Mouse (Mus musculus): ENCODE data around the gene Tiam1. TPM values are rescaled to one million over a fixed set of nuclear protein-coding genes. Genes with fewer than 3 reads are reported as not detected.

Gene Tiam1
- polyA plus RNA-seq, 1 experiment, result 1.8 TPM

DNA sequence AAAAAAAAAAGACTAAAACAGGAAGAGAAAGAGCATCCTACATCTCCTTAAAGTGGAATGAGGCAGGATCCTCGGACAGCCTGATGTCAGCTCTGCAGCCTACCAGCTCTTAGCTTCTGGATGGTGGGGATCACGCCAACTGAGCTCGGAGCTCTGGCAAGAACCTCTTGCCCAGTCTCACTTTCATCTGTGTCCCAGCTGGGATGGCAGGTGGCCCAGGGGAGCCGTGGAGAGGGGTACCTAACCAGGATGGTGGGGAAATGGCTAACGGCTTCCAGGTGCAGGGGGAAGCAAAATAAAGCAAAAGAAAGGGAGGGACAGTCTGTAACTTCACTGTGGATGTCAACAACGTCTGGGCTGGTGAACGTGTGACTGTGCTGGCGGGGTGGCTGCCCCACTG lies 337.6 kb downstream of the Tiam1 start:
- WGBS, result 79% methylated on average over 8 of the region's 8 CpGs

DNA sequence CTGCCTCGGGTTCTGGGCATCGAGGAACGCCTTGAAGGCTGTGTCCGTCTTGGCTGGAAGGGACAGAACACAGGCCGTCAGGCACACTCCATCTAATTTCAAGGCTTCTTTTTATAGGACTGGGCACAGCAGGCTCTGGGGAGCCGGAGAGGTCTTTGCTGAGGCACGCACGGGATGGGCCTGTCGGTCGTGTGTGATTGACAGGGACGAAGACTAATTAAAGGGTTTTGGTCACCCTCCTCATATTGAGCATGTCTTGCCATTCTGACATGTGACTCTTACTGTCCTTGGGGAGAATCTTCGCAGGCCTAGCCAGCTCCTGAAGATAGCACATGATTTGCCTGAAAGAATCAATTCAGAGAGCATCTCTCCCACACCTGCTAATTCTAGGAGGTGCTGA lies 338.4 kb downstream of the Tiam1 start:
- H3K4me3 ChIP-seq (ENCODE audit: low read depth, low read length), result no peak overlapping the region
- no peaks in the 10 kb centered on the region; the same call in 1 of the 2 replicates for H3K36me3 ChIP-seq (ENCODE audit: control insufficient read depth, insufficient read depth, low read length)
- TF ChIP-seq CTCF (IDR thresholded peaks at IDR 0.05; ENCODE audit: extremely low read depth, insufficient read length, insufficient replicate concordance, low read depth, low read length) (no peak), POLR2A (IDR thresholded peaks at IDR 0.05; ENCODE audit: low read depth, low read length) (no peak)
- H3K27ac ChIP-seq (ENCODE audit: insufficient read depth, low read depth, low read length), result no peak overlapping the region
- H3K27me3 ChIP-seq (ENCODE audit: control insufficient read depth, insufficient read depth, low read length), result no peaks in the 10 kb centered on the region
- 94% methylated on average over 12 of the region's 12 CpGs for WGBS
- H3K4me1 ChIP-seq (ENCODE audit: control insufficient read depth, insufficient read depth, insufficient read length, low read length), result no peaks in the 10 kb centered on the region

More for the DNA sequence above, 337.6 kb downstream of the Tiam1 start:
- H3K4me3 ChIP-seq (ENCODE audit: low read depth, low read length), result no peak overlapping the region
- no peaks in the 10 kb centered on the region for H3K4me1 ChIP-seq (ENCODE audit: control insufficient read depth, insufficient read depth, insufficient read length, low read length)
- no peaks in the 10 kb centered on the region; the same call in 1 of the 2 replicates for H3K36me3 ChIP-seq (ENCODE audit: control insufficient read depth, insufficient read depth, low read length)
- H3K27ac ChIP-seq (ENCODE audit: insufficient read depth, low read depth, low read length), result no peak overlapping the region
- no peak for TF ChIP-seq CTCF (IDR thresholded peaks at IDR 0.05; ENCODE audit: extremely low read depth, insufficient read length, insufficient replicate concordance, low read depth, low read length)
- no peak for TF ChIP-seq POLR2A (IDR thresholded peaks at IDR 0.05; ENCODE audit: low read depth, low read length)
- no peaks in the 10 kb centered on the region for H3K27me3 ChIP-seq (ENCODE audit: control insufficient read depth, insufficient read depth, low read length)

GRCm38 (mm10) chr16:89801493-89801892 lies 342.1 kb downstream of the Tiam1 start:
- Histone ChIP-seq H3K27me3 (ENCODE audit: control insufficient read depth, insufficient read depth, low read length) (no peaks in the 10 kb centered on the region), H3K4me3 (ENCODE audit: low read depth, low read length) (no peak overlapping the region), H3K36me3 (ENCODE audit: control insufficient read depth, insufficient read depth, low read length) (no peaks in the 10 kb centered on the region; the same call in none of the 2 replicates), H3K4me1 (ENCODE audit: control insufficient read depth, insufficient read depth, insufficient read length, low read length) (no peaks in the 10 kb centered on the region), H3K27ac (ENCODE audit: insufficient read depth, low read depth, low read length) (no peak overlapping the region)
- 83% methylated on average over 5 of the region's 5 CpGs for WGBS
- TF ChIP-seq CTCF (IDR thresholded peaks at IDR 0.05; ENCODE audit: extremely low read depth, insufficient read length, insufficient replicate concordance, low read depth, low read length), result no peak

DNA sequence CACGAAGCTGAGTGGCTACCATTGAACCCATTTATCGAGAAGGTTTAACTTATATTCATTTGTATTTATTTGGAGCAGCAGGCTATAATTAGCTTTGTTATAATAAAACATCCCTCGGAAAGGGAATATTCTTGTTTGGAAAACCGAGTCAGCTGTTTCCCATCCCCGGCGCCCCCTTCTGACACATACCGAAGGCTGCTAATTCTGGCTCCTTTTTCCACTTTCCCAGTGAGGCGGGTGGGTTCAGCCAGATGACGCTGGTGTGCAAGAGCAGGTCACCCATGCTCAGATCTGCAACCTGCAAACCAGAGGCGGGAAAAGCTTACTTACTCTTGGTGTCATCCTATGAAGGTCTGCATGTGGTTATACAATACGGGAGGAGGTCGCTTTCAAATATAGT lies 343.8 kb downstream of the Tiam1 start:
- Histone ChIP-seq H3K4me1 (ENCODE audit: control insufficient read depth, insufficient read depth, insufficient read length, low read length) (no peaks in the 10 kb centered on the region), H3K36me3 (ENCODE audit: control insufficient read depth, insufficient read depth, low read length) (no peaks in the 10 kb centered on the region; the same call in none of the 2 replicates), H3K4me3 (ENCODE audit: low read depth, low read length) (no peak overlapping the region), H3K27me3 (ENCODE audit: control insufficient read depth, insufficient read depth, low read length) (no peaks in the 10 kb centered on the region), H3K27ac (ENCODE audit: insufficient read depth, low read depth, low read length) (no peak overlapping the region)
- WGBS, result 85% methylated on average over 12 of the region's 12 CpGs
- TF ChIP-seq CTCF (IDR thresholded peaks at IDR 0.05; ENCODE audit: extremely low read depth, insufficient read length, insufficient replicate concordance, low read depth, low read length) (no peak), POLR2A (IDR thresholded peaks at IDR 0.05; ENCODE audit: low read depth, low read length) (no peak)

DNA sequence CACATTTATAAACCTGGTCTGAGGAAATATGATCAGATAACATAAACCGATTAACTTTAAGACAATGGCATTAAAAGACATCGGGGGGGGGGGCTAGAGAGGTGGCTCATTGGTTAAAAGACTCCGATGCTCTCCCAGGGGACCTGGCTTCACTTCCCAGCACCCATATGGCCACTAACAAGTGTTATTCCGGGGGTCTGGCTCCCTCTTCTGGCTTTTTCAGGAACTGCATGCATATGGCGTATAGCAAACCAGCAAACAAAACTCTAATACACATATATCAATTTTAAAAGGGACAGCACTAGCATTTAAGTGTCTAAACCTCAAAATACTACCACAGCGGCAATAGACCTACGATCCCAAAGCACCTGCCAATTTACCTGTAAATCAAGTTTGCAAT lies 347.0 kb downstream of the Tiam1 start:
- 91% methylated on average over 7 of the region's 7 CpGs for WGBS
- no peaks in the 10 kb centered on the region for H3K27me3 ChIP-seq (ENCODE audit: control insufficient read depth, insufficient read depth, low read length)
- H3K4me1 ChIP-seq (ENCODE audit: control insufficient read depth, insufficient read depth, insufficient read length, low read length), result no peaks in the 10 kb centered on the region
- no peaks in the 10 kb centered on the region; the same call in 1 of the 2 replicates for H3K36me3 ChIP-seq (ENCODE audit: control insufficient read depth, insufficient read depth, low read length)
- no peak overlapping the region for H3K4me3 ChIP-seq (ENCODE audit: low read depth, low read length)
- H3K27ac ChIP-seq (ENCODE audit: insufficient read depth, low read depth, low read length), result no peak overlapping the region
- TF ChIP-seq POLR2A (IDR thresholded peaks at IDR 0.05; ENCODE audit: low read depth, low read length) (no peak), CTCF (IDR thresholded peaks at IDR 0.05; ENCODE audit: extremely low read depth, insufficient read length, insufficient replicate concordance, low read depth, low read length) (peak; percentile 42; the same call in 1 of the 2 replicates)

DNA sequence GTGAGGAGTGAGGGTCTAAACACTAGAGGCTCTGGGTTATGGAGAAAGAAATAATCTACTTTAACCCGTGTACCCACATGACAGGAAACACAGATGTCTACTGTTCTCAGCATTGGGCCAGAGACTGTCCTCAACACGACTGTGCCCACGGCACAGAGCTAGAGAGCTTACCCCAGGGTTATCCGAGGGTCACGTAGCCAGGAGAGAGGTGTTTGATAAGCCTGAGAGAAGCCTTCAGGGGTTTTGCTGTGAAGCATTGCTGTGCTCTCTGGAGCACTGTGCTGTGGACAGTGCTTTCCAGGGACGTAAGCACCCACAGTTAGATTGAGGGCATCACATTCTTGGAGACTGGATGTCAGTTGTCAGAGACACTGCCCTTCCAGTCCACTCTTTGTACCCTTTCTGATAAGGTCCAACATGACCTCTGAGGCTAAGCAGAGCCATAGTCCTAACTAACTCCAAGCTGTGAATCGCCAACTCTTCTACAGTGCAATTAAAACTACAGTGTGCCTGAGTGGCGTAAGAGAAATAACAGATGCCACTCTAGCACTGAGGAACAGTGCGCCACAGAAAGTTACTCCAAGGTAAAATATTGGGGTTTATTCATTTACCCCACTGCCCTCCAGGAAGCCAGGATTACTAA lies 353.7 kb downstream of the Tiam1 start:
- TF ChIP-seq POLR2A (IDR thresholded peaks at IDR 0.05; ENCODE audit: low read depth, low read length) (no peak), CTCF (IDR thresholded peaks at IDR 0.05; ENCODE audit: extremely low read depth, insufficient read length, insufficient replicate concordance, low read depth, low read length) (no peak)
- no peak overlapping the region for H3K4me3 ChIP-seq (ENCODE audit: low read depth, low read length)
- H3K36me3 ChIP-seq (ENCODE audit: control insufficient read depth, insufficient read depth, low read length), result no peaks in the 10 kb centered on the region; the same call in 1 of the 2 replicates
- H3K27me3 ChIP-seq (ENCODE audit: control insufficient read depth, insufficient read depth, low read length), result no peaks in the 10 kb centered on the region
- H3K27ac ChIP-seq (ENCODE audit: insufficient read depth, low read depth, low read length), result no peak overlapping the region
- WGBS, result 88% methylated on average over 9 of the region's 9 CpGs
- H3K4me1 ChIP-seq (ENCODE audit: control insufficient read depth, insufficient read depth, insufficient read length, low read length), result no peaks in the 10 kb centered on the region

DNA sequence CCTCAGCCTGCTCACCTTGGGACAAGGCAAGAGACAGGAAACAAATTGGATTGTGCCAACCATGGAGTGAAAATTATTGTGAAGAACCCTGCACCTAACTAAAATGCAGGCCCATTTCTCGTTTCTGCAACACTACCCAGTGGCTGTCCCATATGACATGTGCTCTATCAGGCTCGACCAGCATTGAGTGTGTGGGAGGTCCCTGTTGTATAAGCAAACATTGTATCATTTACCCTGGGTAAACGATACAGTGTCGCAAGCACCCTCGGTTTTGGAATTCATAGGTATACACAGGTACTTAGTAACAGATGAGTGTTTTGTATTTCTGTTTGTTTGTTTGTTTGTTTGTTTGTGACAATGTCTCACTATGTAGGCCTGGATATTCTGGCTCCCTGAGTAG lies 357.8 kb downstream of the Tiam1 start:
- no peak overlapping the region for H3K4me3 ChIP-seq (ENCODE audit: low read depth, low read length)
- TF ChIP-seq POLR2A (IDR thresholded peaks at IDR 0.05; ENCODE audit: low read depth, low read length), result no peak
- TF ChIP-seq CTCF (IDR thresholded peaks at IDR 0.05; ENCODE audit: extremely low read depth, insufficient read length, insufficient replicate concordance, low read depth, low read length), result no peak
- whole genome bisulfite sequencing, result 62% methylated on average over 5 of the region's 5 CpGs

More for the DNA sequence above, 357.8 kb downstream of the Tiam1 start:
- H3K36me3 ChIP-seq (ENCODE audit: control insufficient read depth, insufficient read depth, low read length), result no peaks in the 10 kb centered on the region; the same call in 1 of the 2 replicates
- H3K27me3 ChIP-seq (ENCODE audit: control insufficient read depth, insufficient read depth, low read length), result no peaks in the 10 kb centered on the region
- no peak overlapping the region for H3K27ac ChIP-seq (ENCODE audit: insufficient read depth, low read depth, low read length)
- H3K4me1 ChIP-seq (ENCODE audit: control insufficient read depth, insufficient read depth, insufficient read length, low read length), result no peaks in the 10 kb centered on the region

Data from small intestine, adult 2 months (tissue).